Mouse (Mus musculus): ENCODE measurements around the gene Mcur1.

DNA sequence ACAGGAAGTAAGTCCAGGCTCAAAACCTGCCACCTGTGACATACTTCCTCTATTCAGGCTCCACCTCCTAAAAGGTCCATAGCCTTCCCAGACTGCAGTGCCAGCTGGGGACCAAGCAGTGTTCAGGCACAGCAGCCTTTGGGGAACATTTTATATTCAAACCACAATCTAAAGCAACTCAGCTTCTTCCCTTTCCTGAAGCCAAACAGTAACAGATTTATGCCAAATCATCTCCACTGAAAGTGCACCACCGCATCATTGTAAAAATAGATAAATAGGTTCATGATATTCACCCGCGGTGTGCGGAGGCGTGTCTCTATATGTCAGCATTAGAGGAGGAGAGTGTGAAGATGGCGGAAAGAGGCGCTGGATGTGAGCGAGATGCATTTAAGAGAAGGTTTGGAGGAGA is 45.0 kb downstream of the Mcur1 start:
- TF ChIP-seq CTCF (IDR thresholded peaks at IDR 0.05; ENCODE audit: borderline replicate concordance, extremely low read depth, insufficient read depth, insufficient read length) (no peak), POLR2A (IDR thresholded peaks at IDR 0.05; ENCODE audit: borderline replicate concordance, extremely low read depth, insufficient read depth, insufficient read length, poor library complexity, severe bottlenecking) (no peak)
